Mouse (Mus musculus) G1E (cell line): Measurements from ENCODE around the gene Rab11fip5. TPM values are rescaled to one million over a fixed set of nuclear protein-coding genes. Genes with fewer than 3 reads are reported as not detected.

Experiments
- ATAC-seq: 2 replicates; pipeline ENCODE4 v1.8.0; 2016; ENCODE audit warnings: mild to moderate bottlenecking; ENCODE audit not compliant: insufficient number of reproducible peaks, poor library complexity, low FRiP score, severe bottlenecking; ENCODE audit errors: extremely low read depth
- DNase-seq: peaks from one replicate; pipeline ENCODE4 v3.0.0; 2012; ENCODE audit warnings: low spot score
- H3K27me3 ChIP-seq: 2 replicates; pipeline ENCODE4 v1.6.1; 2012; ENCODE audit warnings: mild to moderate bottlenecking, low read length, inconsistent platforms; ENCODE audit not compliant: insufficient read depth
- H3K36me3 ChIP-seq: replicated peaks from 2 replicates; pipeline ENCODE3; 2012; ENCODE audit warnings: mild to moderate bottlenecking, inconsistent platforms
- H3K4me1 ChIP-seq: 2 replicates; pipeline ENCODE4 v1.6.1; 2012; ENCODE audit warnings: low read depth, low read length, inconsistent platforms, mixed read lengths; ENCODE audit not compliant: insufficient read depth
- H3K4me3 ChIP-seq: 2 replicates; pipeline ENCODE4 v1.5.1; 2012; ENCODE audit warnings: low read depth, mild to moderate bottlenecking, inconsistent platforms, low read length, moderate library complexity, mixed read lengths
- H3K9me3 ChIP-seq: replicated peaks from 2 replicates; pipeline ENCODE4 v1.6.1; 2012; ENCODE audit warnings: inconsistent platforms
- CTCF ChIP-seq: IDR thresholded peaks from 2 replicates; pipeline ENCODE4 v1.5.1; 2012; ENCODE audit warnings: low read depth, low read length, inconsistent platforms, mixed read lengths
- GATA1 ChIP-seq: IDR thresholded peaks from 2 replicates; pipeline ENCODE4 v1.6.1; 2012; ENCODE audit warnings: borderline replicate concordance, low read length, inconsistent platforms, mixed read lengths
- GATA2 ChIP-seq: IDR thresholded peaks from 2 replicates; pipeline ENCODE4 v1.6.1; 2012; ENCODE audit warnings: low read depth, low read length, inconsistent platforms, borderline replicate concordance
- POLR2AphosphoS5 ChIP-seq: IDR thresholded peaks from 2 replicates; pipeline ENCODE4 v1.6.1; 2012; ENCODE audit warnings: low read depth, low read length, inconsistent platforms; ENCODE audit not compliant: insufficient replicate concordance
- TAL1 ChIP-seq: conservative IDR thresholded peaks from 2 replicates; pipeline ENCODE4 v1.6.1; 2012; ENCODE audit warnings: low read depth, low read length, inconsistent platforms, mixed read lengths
- polyA plus RNA-seq: library from polyadenylated mRNA; stranded (reverse); fragments of >175 nt; gene quantifications from 2 replicates; pipeline ENCODE4 v1.2.3, GENCODE M21; 2012
- total RNA-seq, 2 experiments: library from RNA; stranded (forward) in 1 of 2; stranded (reverse) in 1 of 2; fragments of 200-1000 nt in 1 of 2; fragments of >200 nt in 1 of 2; fragmentation: Nextera tagmentation in 1 of 2; gene quantifications; 2 replicates each; pipeline ENCODE4 v1.2.3; 2014 to 2017

The Rab11fip5 gene
- total and polyA plus RNA-seq, 3 experiments: 0.27 TPM; not detected in 2

DNA sequence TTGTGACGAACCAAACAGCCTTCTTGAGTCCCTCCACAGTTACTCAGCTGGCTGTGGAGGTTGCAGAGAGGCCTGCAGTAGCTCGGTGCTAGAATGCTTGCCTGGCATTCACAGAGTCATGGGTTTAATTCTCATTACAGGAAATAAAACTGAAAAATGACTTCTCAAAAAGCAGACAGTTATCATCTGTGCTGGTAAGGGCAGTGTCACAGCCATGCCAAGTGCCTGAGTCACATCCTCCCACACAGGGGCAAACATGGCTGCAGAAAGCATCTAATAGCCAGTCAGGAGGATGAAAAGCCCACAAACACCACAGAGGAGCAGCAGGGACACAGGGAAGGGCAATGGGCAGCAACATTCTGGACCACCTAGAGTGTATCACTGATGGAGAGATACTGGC, 8.4 kb upstream of the Rab11fip5 start:
- peaks cover 11% of the 10 kb centered on the region; the same call in 1 of the 2 replicates for H3K27me3 ChIP-seq
- H3K9me3 ChIP-seq: no peaks in the 10 kb centered on the region
- H3K4me1 ChIP-seq: peaks cover 4% of the 10 kb centered on the region; the same call in 1 of the 2 replicates
- ATAC-seq (no peak), DNase-seq (no peak)
- TF ChIP-seq TAL1: no peak
- H3K4me3 ChIP-seq: no peak overlapping the region
- no peaks in the 10 kb centered on the region for H3K36me3 ChIP-seq

DNA sequence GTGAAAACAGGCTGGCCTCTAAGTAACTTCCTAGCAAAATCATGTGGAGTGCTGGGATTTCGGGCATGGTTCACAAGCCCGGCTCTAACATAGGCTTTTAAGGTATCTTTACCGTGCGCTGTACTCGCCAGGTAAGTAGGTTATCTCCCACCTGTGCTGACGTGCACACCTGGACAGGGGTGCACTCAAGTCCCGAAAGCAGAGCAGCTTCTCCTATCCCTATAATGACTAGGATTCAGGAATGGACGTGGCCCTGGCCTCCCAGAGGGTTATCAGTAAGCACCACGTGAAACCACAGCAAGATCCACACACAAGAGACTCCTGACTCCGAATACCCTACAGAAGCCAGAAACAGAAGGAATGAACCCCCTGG, 7.2 kb upstream of the Rab11fip5 start:
- peaks cover 4% of the 10 kb centered on the region; the same call in 1 of the 2 replicates for H3K4me1 ChIP-seq
- H3K36me3 ChIP-seq: no peaks in the 10 kb centered on the region
- ATAC-seq: no peak
- H3K27me3 ChIP-seq: peaks cover 6% of the 10 kb centered on the region; the same call in 1 of the 2 replicates
- H3K4me3 ChIP-seq: no peak overlapping the region
- no peaks in the 10 kb centered on the region for H3K9me3 ChIP-seq
- DNase-seq: no peak
- TF ChIP-seq CTCF: no peak

DNA sequence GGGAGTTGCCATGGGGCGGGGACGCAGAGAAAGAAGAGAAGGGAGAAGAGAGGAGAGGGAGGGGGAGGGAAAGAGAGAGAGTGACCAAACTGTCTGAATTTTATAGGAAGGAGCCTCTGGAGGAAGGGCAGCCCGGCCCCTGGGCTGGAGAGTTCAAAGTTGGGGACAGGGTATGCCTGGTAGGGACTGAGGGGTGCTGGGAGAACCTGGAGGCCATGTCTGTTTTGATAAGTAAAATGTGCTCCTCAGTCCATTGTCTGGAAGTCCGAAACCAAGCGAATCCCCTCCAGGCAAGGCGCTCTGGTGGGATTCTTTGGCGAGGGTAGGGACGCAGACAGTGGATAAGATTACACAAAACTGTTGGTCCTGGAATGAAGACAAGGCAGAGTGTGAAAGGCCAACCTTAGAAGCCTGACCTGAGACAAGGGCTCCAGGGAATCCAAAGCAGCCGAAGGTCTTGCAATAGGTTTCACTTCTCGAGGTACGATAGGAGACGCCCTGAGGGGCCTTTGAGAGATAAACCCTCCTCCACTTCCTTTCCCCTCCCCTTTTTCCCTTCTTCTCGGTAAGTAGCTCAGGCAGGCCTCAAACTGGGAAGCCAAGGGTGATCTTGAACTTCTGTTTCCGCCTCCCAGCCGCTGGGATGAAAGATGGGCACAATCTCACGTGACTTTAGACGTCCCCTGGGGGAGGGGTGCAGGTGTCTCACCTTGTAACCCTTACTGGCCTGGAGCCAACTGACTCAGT, 6.6 kb upstream of the Rab11fip5 start:
- Histone ChIP-seq H3K4me1 (peaks cover 4% of the 10 kb centered on the region; the same call in 1 of the 2 replicates), H3K36me3 (no peaks in the 10 kb centered on the region), H3K27me3 (0 out of 2 replicates have a peak, but pooled peaks cover 2% of the 10 kb centered on the region), H3K4me3 (no peak overlapping the region), H3K9me3 (no peaks in the 10 kb centered on the region)
- DNase-seq (no peak), ATAC-seq (no peak)
- TF ChIP-seq TAL1 (no peak), GATA1 (no peak), GATA2 (no peak), CTCF (no peak), POLR2AphosphoS5 (no peak)

DNA sequence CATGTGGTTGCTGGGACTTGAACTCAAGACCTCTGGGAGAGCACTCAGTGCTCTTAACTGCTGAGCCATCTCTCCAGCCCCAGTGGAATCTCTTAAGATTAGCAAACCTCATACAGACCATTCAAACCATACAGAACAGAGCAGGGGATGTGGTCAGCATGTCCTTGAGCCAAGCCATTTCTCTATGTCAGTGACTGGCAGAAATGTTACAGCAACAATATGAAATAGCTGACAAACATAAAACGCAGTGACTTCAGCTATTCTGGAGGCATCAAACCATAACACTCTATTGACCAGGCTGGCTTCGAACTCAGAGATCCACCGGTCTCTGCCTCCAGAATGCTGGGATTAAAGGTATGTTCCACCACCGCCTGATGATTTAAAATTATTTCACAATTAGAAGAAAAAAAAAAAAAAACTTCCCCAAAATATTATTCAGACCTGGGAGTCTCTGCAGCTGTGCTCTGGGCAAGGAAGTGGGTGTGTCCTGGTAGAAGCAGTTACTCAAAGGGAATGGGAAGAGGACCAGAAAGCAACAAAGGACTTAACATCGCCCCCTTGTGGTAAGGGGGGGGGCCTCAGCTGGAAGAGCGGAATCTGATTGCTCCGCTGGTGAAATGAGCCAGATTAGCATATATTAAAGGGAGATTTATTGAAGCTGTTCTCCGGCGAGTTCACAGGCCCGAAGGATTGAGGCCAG, 5.9 kb upstream of the Rab11fip5 start:
- Histone ChIP-seq H3K36me3 (no peaks in the 10 kb centered on the region), H3K27me3 (0 out of 2 replicates have a peak, but pooled peaks cover 2% of the 10 kb centered on the region), H3K4me1 (peaks cover 4% of the 10 kb centered on the region; the same call in 1 of the 2 replicates), H3K9me3 (no peaks in the 10 kb centered on the region), H3K4me3 (no peak overlapping the region)
- no peak for DNase-seq
- TF ChIP-seq CTCF: no peak
- no peak for TF ChIP-seq TAL1
- no peak for TF ChIP-seq GATA2
- no peak for TF ChIP-seq POLR2AphosphoS5
- no peak for ATAC-seq

DNA sequence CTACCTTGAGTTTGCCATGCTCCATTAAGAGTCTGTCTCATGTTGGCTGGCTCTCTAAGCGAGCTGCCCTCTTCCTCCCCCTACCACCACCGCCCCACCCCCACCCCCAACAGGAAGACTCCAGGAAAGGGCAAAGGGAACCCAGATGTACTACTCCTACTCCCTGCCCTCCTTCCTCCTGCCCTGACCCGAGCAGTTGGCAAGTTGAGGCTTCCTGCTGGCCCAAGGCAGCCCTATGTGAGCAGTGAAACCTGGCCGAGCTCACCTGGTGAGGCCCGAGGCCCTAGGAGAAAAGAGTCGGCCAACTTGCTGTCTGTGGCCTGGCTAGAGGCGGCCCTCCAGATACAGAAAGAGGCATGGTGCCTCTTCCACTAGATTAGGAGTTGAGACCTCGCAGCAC, 4.2 kb upstream of the Rab11fip5 start:
- Histone ChIP-seq H3K9me3 (no peaks in the 10 kb centered on the region), H3K4me1 (peaks cover 15% of the 10 kb centered on the region), H3K4me3 (no peak overlapping the region), H3K36me3 (no peaks in the 10 kb centered on the region), H3K27me3 (peaks cover 9% of the 10 kb centered on the region)
- DNase-seq (no peak), ATAC-seq (no peak)
- no peak for TF ChIP-seq POLR2AphosphoS5
- no peak for TF ChIP-seq GATA1
- TF ChIP-seq CTCF: no peak
- TF ChIP-seq GATA2: no peak
- no peak for TF ChIP-seq TAL1

DNA sequence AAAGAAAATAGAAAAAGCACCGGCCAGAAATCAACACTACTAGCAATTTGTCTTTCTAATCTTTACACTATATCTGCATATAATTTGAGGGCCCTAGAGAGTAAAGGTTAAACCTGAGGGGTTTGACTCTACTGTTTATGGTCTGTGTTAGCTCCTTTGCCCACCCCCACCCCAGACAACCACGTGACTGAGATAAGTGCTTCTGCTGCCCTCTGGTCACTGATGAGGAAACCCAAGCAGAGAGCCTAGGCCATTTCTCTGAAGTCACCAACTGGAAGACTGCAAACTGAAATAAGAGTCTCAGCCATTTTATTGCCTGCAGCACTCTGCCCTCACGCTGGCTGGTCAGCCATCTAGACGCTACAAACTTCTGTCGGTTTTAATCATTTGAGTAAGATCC, 3.4 kb upstream of the Rab11fip5 start:
- Histone ChIP-seq H3K4me3 (no peak overlapping the region), H3K4me1 (peaks cover 15% of the 10 kb centered on the region), H3K36me3 (no peaks in the 10 kb centered on the region), H3K27me3 (peaks cover 11% of the 10 kb centered on the region), H3K9me3 (no peaks in the 10 kb centered on the region)
- TF ChIP-seq GATA2 (no peak), POLR2AphosphoS5 (no peak), TAL1 (no peak), GATA1 (no peak), CTCF (no peak)
- DNase-seq: no peak
- ATAC-seq: no peak
